Mouse (Mus musculus): ENCODE results near the gene Unc119. TPM values are rescaled to one million over a fixed set of nuclear protein-coding genes. Genes with fewer than 3 reads are reported as not detected.

The Unc119 gene
- polyA plus RNA-seq, 1 experiment from 2014 or later: 81.8 TPM

DNA sequence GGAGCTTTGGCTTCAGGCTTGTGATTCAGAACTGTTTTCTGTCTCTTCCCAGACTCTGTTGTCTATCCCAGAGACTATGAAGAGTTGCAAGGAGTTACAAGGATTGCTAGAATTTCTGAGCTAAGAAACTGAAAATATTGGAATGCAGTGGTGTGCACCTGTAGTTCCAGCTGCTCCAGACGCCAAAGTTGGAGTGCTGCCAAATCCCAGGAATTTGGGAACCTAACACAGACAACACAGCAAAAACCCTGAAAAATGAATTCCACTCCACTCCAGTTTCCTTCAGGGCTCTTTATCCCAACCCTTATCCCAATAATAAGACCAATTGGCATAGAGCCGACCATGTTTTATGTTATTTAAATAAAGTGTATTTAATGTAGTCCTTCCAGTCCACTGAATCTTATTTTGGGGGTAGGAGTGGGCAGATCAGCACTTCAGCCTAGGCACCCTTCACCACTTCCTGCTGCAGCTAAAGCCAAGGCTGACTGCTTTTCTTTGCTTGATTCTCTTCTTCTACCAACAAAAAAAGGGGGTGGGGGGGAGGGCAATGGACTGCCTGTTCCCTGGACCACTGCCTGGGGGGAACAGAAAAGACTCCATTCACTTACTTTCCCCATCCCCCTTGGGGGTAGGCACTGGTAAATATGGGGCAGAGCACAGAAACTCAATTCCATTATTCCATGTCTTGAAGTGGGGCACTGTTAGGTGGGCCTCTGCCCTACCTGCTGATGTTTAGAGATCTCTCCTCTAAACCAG lies 21.0 kb upstream of the Unc119 start:
- Histone ChIP-seq H3K4me1 (ENCODE audit: control insufficient read depth, insufficient read depth, low read length) (peaks cover 8% of the 10 kb centered on the region; the same call in 1 of the 2 replicates), H3K4me2 (ENCODE audit: low read length) (peak overlapping the region; percentile 41), H3K9me3 (replicated peaks; ENCODE audit: control insufficient read depth, low read length, poor library complexity, severe bottlenecking) (no peaks in the 10 kb centered on the region), H3K4me3 (ENCODE audit: low read depth, low read length) (peak overlapping the region; percentile 21; the same call in 1 of the 2 replicates), H3K27ac (ENCODE audit: low read length) (peak overlapping the region; percentile 77), H3K9ac (ENCODE audit: low read depth, low read length) (0 out of 2 replicates have a peak overlapping the region, but pooled peaks have one; percentile 28), H3K27me3 (ENCODE audit: control insufficient read depth, insufficient read depth, low read depth, low read length) (no peaks in the 10 kb centered on the region), H3K36me3 (ENCODE audit: control insufficient read depth, insufficient read depth, low read length) (no peaks in the 10 kb centered on the region)
- 54% methylated on average over 2 of the region's 2 CpGs for WGBS
- peak; percentile 56; the same call in 1 of the 2 replicates for ATAC-seq

DNA sequence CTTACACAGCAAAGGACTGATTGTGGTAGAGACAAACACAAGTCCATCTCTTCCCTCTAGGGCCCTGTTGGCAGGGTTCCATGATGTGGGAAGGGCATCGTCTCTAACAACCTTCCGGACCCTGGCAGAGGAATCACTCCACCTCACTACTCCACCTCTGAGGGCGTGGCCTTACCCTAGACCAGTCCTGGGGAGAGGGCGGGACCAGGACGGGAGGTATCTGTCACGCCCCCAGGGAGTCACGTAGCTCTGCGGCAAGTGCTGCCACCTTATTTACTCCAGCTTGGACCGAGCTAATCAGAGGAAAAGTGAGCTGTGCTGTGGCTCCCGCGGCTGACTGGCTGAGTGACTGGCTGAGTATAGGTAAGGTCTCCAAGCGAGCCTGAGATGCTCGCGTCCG lies 20.4 kb upstream of the Unc119 start, which contains the start of gene Aldoc:
Aldoc (plus strand) TSS at position 109 of the 400 bp plus-strand sequence.
- WGBS: 8% methylated on average over 15 of the region's 15 CpGs
- peak within 1 kb of the TSS; percentile 41 for H3K4me2 ChIP-seq (ENCODE audit: low read length)
- H3K36me3 ChIP-seq (ENCODE audit: control insufficient read depth, insufficient read depth, low read length): no peaks in the 10 kb centered on the region

DNA sequence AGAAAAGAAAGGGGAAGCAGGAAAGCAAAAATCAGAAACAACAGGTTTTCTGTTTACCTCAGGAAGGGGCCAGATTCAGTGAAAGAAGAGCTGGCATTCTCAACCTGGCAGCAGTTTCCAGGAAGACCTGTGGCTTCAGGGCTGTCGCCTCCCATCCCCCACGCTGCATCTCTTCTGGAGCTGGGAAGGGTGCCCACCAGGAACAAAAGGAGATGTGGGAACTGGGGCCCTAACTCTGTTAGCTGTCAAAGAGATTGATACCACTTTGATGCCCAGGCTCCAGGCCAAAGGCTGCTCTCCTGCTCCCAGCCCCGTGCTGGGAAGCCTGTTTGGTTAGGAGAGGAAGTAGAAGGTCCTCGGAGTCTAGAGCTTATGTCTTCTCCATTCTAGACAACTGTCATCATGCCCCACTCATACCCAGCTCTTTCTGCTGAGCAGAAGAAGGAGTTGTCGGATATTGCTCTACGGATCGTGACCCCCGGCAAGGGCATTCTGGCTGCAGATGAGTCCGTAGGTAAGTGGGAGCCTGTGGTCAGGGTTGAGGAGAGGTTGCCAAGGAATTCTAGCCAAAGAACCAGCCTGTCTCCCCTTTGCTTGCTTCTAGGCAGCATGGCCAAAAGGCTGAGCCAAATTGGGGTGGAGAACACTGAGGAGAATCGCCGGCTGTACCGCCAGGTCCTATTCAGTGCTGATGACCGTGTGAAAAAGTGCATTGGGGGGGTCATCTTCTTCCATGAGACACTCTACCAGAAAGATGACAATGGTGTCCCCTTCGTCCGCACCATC lies 19.1 kb upstream of the Unc119 start:
- Histone ChIP-seq H3K4me2 (ENCODE audit: low read length) (peak overlapping the region; percentile 22), H3K9ac (ENCODE audit: low read depth, low read length) (0 out of 2 replicates have a peak overlapping the region, but pooled peaks have one; percentile 28), H3K27me3 (ENCODE audit: control insufficient read depth, insufficient read depth, low read depth, low read length) (no peaks in the 10 kb centered on the region), H3K4me1 (ENCODE audit: control insufficient read depth, insufficient read depth, low read length) (peaks cover 12% of the 10 kb centered on the region), H3K27ac (ENCODE audit: low read length) (peak overlapping the region; percentile 77; the same call in 1 of the 2 replicates), H3K4me3 (ENCODE audit: low read depth, low read length) (no peak overlapping the region), H3K36me3 (ENCODE audit: control insufficient read depth, insufficient read depth, low read length) (no peaks in the 10 kb centered on the region), H3K9me3 (replicated peaks; ENCODE audit: control insufficient read depth, low read length, poor library complexity, severe bottlenecking) (no peaks in the 10 kb centered on the region)
- ATAC-seq: no peak
- 85% methylated on average over 15 of the region's 15 CpGs for WGBS

More for the DNA sequence above, 20.4 kb upstream of the Unc119 start, which contains the start of gene Aldoc:
- no peaks in the 10 kb centered on the region for H3K9me3 ChIP-seq (replicated peaks; ENCODE audit: control insufficient read depth, low read length, poor library complexity, severe bottlenecking)
- no peaks in the 10 kb centered on the region for H3K27me3 ChIP-seq (ENCODE audit: control insufficient read depth, insufficient read depth, low read depth, low read length)
- peak within 1 kb of the TSS; percentile 77 for H3K27ac ChIP-seq (ENCODE audit: low read length)
- peak within 1 kb of the TSS; percentile 28 for H3K9ac ChIP-seq (ENCODE audit: low read depth, low read length)
- ATAC-seq: peak; percentile 87
- peaks cover 8% of the 10 kb centered on the region; the same call in 1 of the 2 replicates for H3K4me1 ChIP-seq (ENCODE audit: control insufficient read depth, insufficient read depth, low read length)
- peak within 1 kb of the TSS; percentile 21 for H3K4me3 ChIP-seq (ENCODE audit: low read depth, low read length)

DNA sequence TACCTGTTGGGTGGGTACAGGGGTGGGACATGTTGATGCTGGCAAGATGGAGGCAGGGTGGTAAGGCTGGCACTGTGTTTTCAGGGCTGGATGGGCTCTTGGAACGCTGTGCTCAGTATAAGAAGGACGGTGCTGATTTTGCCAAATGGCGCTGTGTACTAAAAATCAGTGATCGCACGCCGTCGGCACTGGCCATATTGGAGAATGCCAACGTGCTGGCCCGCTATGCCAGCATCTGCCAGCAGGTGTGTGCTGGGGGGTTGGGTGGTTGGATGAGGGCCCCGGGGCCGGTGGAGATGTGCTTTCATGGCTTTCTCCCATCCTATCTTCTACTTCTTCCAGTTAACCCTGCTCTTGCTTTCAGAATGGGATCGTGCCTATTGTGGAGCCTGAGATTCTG lies 18.3 kb upstream of the Unc119 start:
- no peak overlapping the region for H3K9ac ChIP-seq (ENCODE audit: low read depth, low read length)

DNA sequence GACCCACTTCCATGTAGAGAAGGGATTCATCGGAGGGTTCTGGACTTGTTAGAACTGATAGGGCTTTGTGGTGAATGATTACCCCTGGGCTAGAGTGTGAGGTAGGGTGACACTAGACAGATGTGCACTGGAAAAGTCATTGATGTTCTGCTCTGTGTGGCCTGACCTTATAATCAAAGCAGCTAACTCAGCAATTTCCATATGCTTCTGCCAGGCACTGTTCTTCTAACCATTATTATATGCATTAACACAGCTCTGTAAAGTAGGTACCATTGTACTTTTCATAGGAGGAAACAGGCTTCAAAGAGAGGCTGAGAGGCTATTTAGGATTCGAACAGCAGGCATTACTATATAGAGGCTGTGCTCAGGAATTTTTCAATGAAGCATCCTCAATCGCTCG lies 16.1 kb upstream of the Unc119 start:
- no peaks in the 10 kb centered on the region for H3K36me3 ChIP-seq (ENCODE audit: control insufficient read depth, insufficient read depth, low read length)
- H3K4me1 ChIP-seq (ENCODE audit: control insufficient read depth, insufficient read depth, low read length): peaks cover 18% of the 10 kb centered on the region
- WGBS: 90% methylated on average over 4 of the region's 4 CpGs
- no peak overlapping the region for H3K9ac ChIP-seq (ENCODE audit: low read depth, low read length)
- H3K27ac ChIP-seq (ENCODE audit: low read length): no peak overlapping the region
- ATAC-seq: no peak
- no peak overlapping the region for H3K4me3 ChIP-seq (ENCODE audit: low read depth, low read length)
- H3K4me2 ChIP-seq (ENCODE audit: low read length): no peak overlapping the region
- H3K9me3 ChIP-seq (replicated peaks; ENCODE audit: control insufficient read depth, low read length, poor library complexity, severe bottlenecking): no peaks in the 10 kb centered on the region
- no peaks in the 10 kb centered on the region for H3K27me3 ChIP-seq (ENCODE audit: control insufficient read depth, insufficient read depth, low read depth, low read length)

More for the DNA sequence above, 18.3 kb upstream of the Unc119 start:
- Histone ChIP-seq H3K27ac (ENCODE audit: low read length) (no peak overlapping the region), H3K4me3 (ENCODE audit: low read depth, low read length) (no peak overlapping the region), H3K9me3 (replicated peaks; ENCODE audit: control insufficient read depth, low read length, poor library complexity, severe bottlenecking) (no peaks in the 10 kb centered on the region), H3K36me3 (ENCODE audit: control insufficient read depth, insufficient read depth, low read length) (no peaks in the 10 kb centered on the region), H3K27me3 (ENCODE audit: control insufficient read depth, insufficient read depth, low read depth, low read length) (no peaks in the 10 kb centered on the region), H3K4me1 (ENCODE audit: control insufficient read depth, insufficient read depth, low read length) (peaks cover 18% of the 10 kb centered on the region), H3K4me2 (ENCODE audit: low read length) (peak overlapping the region; percentile 22; the same call in 1 of the 2 replicates)
- no peak for ATAC-seq
- 92% methylated on average over 12 of the region's 12 CpGs for WGBS

DNA sequence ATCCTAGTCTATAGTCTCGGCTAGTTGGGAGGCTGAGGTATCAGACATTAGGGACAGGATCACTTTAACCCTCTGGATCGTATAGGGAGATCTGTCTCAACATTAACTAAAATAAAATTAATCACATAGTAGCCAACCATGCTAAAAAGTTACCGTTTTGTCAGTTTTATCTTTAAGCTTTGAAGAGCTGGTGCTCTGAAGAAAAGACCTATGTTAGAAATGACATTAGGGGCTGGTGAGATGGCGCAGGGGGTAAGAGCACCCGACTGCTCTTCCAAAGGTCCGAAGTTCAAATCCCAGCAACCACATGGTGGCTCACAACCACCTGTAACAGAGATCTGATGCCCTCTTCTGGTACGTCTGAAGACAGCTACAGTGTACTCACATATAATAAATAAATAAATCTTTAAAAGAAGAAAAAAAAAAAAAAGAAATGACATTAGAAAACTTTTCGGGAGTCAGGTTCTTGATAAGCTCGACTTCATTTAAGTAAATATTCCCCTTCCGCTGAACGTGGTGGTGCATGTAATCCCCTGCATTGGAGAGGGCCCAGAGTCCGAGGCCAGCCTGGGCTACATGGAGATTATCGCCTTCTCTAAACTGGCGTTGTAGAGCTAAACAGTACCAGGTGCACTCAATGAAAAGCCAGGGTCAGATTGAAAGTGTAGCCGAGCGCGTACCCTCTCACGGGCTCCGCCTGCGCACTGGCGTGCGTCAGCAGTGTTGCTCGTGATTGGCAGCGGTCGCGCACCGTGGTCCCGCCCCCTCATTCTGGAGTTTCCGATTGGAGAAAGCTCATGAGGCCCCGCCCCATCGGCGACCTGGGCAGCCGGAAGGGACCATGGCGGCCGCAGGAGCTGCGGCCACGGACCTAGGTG lies 15.4 kb upstream of the Unc119 start, which contains the start of gene Pigs:
Pigs (plus strand) TSS at position 782 of the 878 bp plus-strand sequence.
- H3K4me3 ChIP-seq (ENCODE audit: low read depth, low read length): peak within 1 kb of the TSS; percentile 89
- peak; percentile 97 for ATAC-seq
- peaks cover 3% of the 10 kb centered on the region; the same call in 1 of the 2 replicates for H3K36me3 ChIP-seq (ENCODE audit: control insufficient read depth, insufficient read depth, low read length)
- H3K9ac ChIP-seq (ENCODE audit: low read depth, low read length): peak within 1 kb of the TSS; percentile 88
- H3K4me2 ChIP-seq (ENCODE audit: low read length): peak within 1 kb of the TSS; percentile 81
- peak within 1 kb of the TSS; percentile 73 for H3K27ac ChIP-seq (ENCODE audit: low read length)
- no peaks in the 10 kb centered on the region for H3K9me3 ChIP-seq (replicated peaks; ENCODE audit: control insufficient read depth, low read length, poor library complexity, severe bottlenecking)
- no peaks in the 10 kb centered on the region for H3K27me3 ChIP-seq (ENCODE audit: control insufficient read depth, insufficient read depth, low read depth, low read length)
- H3K4me1 ChIP-seq (ENCODE audit: control insufficient read depth, insufficient read depth, low read length): peaks cover 15% of the 10 kb centered on the region
- 12% methylated on average over 37 of the region's 37 CpGs for WGBS

DNA sequence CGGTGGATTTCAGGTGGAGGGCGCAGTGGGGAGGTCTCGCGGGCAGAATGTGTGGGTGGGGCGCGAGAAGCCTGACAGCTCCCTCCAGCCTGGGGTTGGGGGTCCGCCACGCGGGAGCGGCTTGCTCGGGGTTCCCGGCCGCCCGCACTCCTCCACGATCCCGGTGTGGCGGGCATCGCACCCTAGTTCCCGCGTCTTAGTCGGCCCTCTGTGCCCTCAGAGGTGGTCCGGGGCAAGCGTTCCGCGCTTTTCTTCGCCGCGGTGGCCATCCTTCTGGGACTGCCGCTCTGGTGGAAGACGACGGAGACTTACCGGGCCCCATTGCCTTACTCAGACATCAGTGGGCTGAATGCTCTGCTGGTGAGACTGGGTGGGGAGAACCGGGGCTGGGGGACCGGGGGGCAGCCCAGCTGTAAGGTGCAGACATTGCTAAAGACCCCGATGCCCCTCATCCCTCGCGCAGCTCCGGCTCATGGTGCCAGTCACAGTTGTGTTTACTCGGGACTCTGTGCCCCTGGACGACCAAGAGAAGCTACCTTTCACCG lies 14.7 kb upstream of the Unc119 start:
- Histone ChIP-seq H3K4me1 (ENCODE audit: control insufficient read depth, insufficient read depth, low read length) (peaks cover 10% of the 10 kb centered on the region), H3K9ac (ENCODE audit: low read depth, low read length) (peak overlapping the region; percentile 88), H3K4me2 (ENCODE audit: low read length) (peak overlapping the region; percentile 81), H3K36me3 (ENCODE audit: control insufficient read depth, insufficient read depth, low read length) (peaks cover 9% of the 10 kb centered on the region), H3K27me3 (ENCODE audit: control insufficient read depth, insufficient read depth, low read depth, low read length) (no peaks in the 10 kb centered on the region), H3K27ac (ENCODE audit: low read length) (peak overlapping the region; percentile 73), H3K4me3 (ENCODE audit: low read depth, low read length) (peak overlapping the region; percentile 89), H3K9me3 (replicated peaks; ENCODE audit: control insufficient read depth, low read length, poor library complexity, severe bottlenecking) (no peaks in the 10 kb centered on the region)
- peak; percentile 75 for ATAC-seq
- WGBS: under 1% methylated on average over 36 of the region's 41 CpGs

DNA sequence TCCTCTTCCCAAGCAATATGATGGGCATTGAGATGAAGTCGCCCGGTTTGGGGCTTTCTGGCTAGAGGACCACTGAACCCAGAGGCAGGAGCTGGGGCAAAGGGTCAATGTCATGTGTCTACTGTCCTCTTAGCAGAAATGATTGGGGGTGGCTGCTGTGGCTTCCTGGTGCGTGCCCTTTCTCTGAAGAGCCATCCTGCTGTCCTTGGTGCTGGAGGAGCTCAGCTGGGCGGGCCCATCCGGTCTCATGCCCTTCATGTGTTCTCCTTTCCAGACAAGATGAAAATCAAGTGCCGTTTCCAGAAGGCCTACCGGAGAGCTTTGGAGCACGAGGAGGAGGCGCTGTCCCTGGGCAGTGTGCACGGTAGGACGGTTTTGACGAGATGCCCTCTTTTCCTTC lies 10.6 kb upstream of the Unc119 start:
- ATAC-seq: no peak
- Histone ChIP-seq H3K27ac (ENCODE audit: low read length) (no peak overlapping the region), H3K4me2 (ENCODE audit: low read length) (no peak overlapping the region), H3K9me3 (replicated peaks; ENCODE audit: control insufficient read depth, low read length, poor library complexity, severe bottlenecking) (no peaks in the 10 kb centered on the region), H3K36me3 (ENCODE audit: control insufficient read depth, insufficient read depth, low read length) (peaks cover 21% of the 10 kb centered on the region), H3K27me3 (ENCODE audit: control insufficient read depth, insufficient read depth, low read depth, low read length) (no peaks in the 10 kb centered on the region), H3K9ac (ENCODE audit: low read depth, low read length) (no peak overlapping the region), H3K4me3 (ENCODE audit: low read depth, low read length) (no peak overlapping the region), H3K4me1 (ENCODE audit: control insufficient read depth, insufficient read depth, low read length) (peaks cover 10% of the 10 kb centered on the region)
- 98% methylated on average over 12 of the region's 12 CpGs for WGBS

Measured in midbrain, embryonic 16.5 days (tissue).